Mouse (Mus musculus) midbrain, embryonic 11.5 days (tissue): ENCODE results near the gene Samd1. TPM values are rescaled to one million over a fixed set of nuclear protein-coding genes. Genes with fewer than 3 reads are reported as not detected.

Experiments used
- ATAC-seq: fragments of 200-750 bp; cut with Nextera tagmentation; 2 replicates; pipeline ENCODE4 v1.8.0; 2017; ENCODE audit warnings: moderate TSS enrichment, moderate library complexity; ENCODE audit not compliant: low FRiP score
- DNase-seq: peaks from one replicate; pipeline ENCODE4 v3.0.0; 2015; ENCODE audit warnings: low spot score; ENCODE audit errors: missing footprints
- H3K27ac ChIP-seq: fragments of 300-500 bp; sonication (generic); 2 replicates; pipeline ENCODE4 v1.5.1; 2014; ENCODE audit warnings: low read depth, low read length
- H3K27me3 ChIP-seq: fragments of 300-500 bp; sonication (generic); 2 replicates; pipeline ENCODE4 v1.6.1; 2014; ENCODE audit warnings: mild to moderate bottlenecking, low read length, moderate library complexity, mixed read lengths; ENCODE audit not compliant: control insufficient read depth, insufficient read depth
- H3K36me3 ChIP-seq: fragments of 300-500 bp; sonication (generic); 2 replicates; pipeline ENCODE4 v1.6.1; 2014; ENCODE audit warnings: mild to moderate bottlenecking, low read length, moderate library complexity, mixed read lengths; ENCODE audit not compliant: control insufficient read depth, insufficient read depth
- H3K4me1 ChIP-seq: fragments of 300-500 bp; sonication (generic); 2 replicates; pipeline ENCODE4 v1.6.1; 2014; ENCODE audit warnings: low read length; ENCODE audit not compliant: control insufficient read depth, insufficient read depth
- H3K4me2 ChIP-seq: fragments of 300-500 bp; sonication (generic); 2 replicates; pipeline ENCODE4 v1.6.1; 2014; ENCODE audit warnings: mild to moderate bottlenecking, moderate library complexity
- H3K4me3 ChIP-seq: fragments of 300-500 bp; sonication (generic); 2 replicates; pipeline ENCODE4 v1.5.1; 2014; ENCODE audit warnings: low read depth, low read length
- H3K9ac ChIP-seq: fragments of 300-500 bp; sonication (generic); 2 replicates; pipeline ENCODE4 v1.6.1; 2014; ENCODE audit warnings: low read length
- H3K9me3 ChIP-seq: fragments of 300-500 bp; sonication (generic); 2 replicates; pipeline ENCODE4 v1.6.1; 2016; ENCODE audit warnings: low read length; ENCODE audit not compliant: control insufficient read depth
- WGBS: fragments of 180-500 bp; shearing (Covaris S2); extraction: QIAGEN DNeasy Blood & Tissue Kit; methylation state at CpG from one replicate; pipeline ENCODE4 v1.1.7; 2014; 5-methylcytosine and 5-hydroxymethylcytosine counted together
- polyA plus RNA-seq: library from polyadenylated mRNA; unstranded; fragments of >200 nt; fragmentation: Nextera tagmentation; extraction: Ambion mirVana; gene quantifications from 2 replicates; pipeline ENCODE4 v1.2.1, GENCODE M21; 2014

Gene Samd1
- polyA plus RNA-seq, 1 experiment from 2014 or later: 12.8 TPM

- peaks cover 17% of the 10 kb centered on the region for H3K4me1 ChIP-seq
- peak; percentile 98 for DNase-seq
- H3K4me2 ChIP-seq: peak overlapping the region; percentile 83
- H3K9me3 ChIP-seq: no peaks in the 10 kb centered on the region
- peak overlapping the region; percentile 87 for H3K9ac ChIP-seq
- WGBS: 0% methylated on average over 48 of the region's 103 CpGs
- peak overlapping the region; percentile 80 for H3K4me3 ChIP-seq
- ATAC-seq: peak; percentile 83
- H3K27ac ChIP-seq: peak overlapping the region; percentile 94
- H3K27me3 ChIP-seq: peaks cover 24% of the 10 kb centered on the region
- peaks cover 6% of the 10 kb centered on the region; the same call in 1 of the 2 replicates for H3K36me3 ChIP-seq
Measured at GRCm38 (mm10) chr8:83996567-83997505, 636 bp upstream of the Samd1 start.

DNA sequence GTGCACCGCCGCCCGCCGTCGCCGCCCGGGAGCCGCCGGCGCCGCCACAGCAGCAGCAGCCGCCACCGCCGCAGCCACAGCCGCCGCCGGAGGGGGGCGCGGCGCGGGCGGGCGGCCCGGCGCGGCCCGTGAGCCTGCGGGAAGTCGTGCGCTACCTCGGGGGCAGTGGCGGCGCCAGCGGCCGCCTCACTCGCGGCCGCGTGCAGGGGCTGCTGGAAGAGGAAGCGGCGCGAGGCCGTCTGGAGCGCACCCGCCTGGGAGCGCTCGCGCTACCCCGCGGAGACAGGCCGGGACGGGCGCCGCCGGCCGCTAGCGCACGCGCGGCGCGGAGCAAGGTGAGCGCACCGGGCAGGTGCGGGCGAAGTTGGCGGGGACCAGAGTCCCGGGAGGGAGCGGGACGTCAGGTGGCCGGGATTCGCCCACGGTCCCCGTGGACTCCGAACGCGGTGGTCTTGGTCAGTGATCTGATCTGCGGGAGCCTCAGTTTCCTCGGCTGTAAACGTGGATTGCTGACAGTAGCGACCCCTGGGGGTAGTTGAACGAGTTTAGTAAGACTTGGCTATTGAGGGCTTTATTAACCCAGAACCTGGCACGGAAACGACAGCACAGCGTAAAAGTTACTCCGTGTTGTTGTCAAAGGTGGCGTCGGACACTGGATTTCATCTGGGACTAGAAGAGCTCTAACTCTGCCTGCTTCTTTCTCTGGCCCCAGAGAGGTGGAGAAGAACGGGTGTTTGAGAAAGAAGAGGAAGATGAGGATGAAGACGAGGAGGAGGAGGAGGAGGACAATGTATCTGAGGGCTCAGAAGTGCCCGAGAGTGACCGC lies 972 bp downstream of the Samd1 start:
- Histone ChIP-seq H3K27me3 (peaks cover 28% of the 10 kb centered on the region), H3K4me2 (peak overlapping the region; percentile 83), H3K36me3 (peaks cover 6% of the 10 kb centered on the region; the same call in 1 of the 2 replicates), H3K4me1 (peaks cover 17% of the 10 kb centered on the region), H3K9ac (peak overlapping the region; percentile 76), H3K4me3 (peak overlapping the region; percentile 80), H3K9me3 (no peaks in the 10 kb centered on the region), H3K27ac (peak overlapping the region; percentile 41)
- WGBS: under 1% methylated on average over 79 of the region's 92 CpGs
- peak; percentile 33 for ATAC-seq
- peak; percentile 97 for DNase-seq

DNA sequence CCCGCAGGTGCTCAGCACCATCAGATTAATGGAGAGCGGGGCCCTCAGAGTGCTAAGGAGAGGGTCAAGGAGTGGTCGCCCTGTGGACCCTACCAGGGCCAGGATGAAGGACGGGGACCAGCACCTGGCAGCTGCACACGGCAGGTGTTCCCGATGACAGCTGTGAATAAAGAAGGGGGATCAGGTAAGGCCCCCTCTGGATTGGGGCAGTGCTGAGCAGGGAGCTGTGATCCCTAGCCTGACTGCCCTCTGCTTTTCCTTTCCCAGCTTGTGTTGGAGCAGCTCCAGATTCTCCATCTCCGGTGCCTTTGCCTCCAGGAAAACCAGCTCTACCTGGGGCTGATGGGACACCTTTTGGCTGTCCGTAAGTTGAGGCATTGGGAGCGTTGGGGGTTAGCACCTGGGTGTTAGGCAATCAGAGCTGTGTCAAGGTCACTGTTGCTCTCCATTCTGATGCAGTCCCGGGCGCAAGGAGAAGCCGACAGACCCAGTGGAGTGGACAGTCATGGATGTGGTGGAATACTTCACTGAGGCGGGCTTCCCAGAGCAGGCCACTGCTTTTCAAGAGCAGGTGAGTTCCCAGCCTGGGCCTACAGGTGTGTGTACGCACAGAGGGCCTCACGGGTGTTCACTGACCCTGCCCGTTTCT lies 1.7 kb downstream of the Samd1 start:
- H3K36me3 ChIP-seq: peaks cover 6% of the 10 kb centered on the region; the same call in 1 of the 2 replicates
- H3K27ac ChIP-seq: no peak overlapping the region
- no peaks in the 10 kb centered on the region for H3K9me3 ChIP-seq
- H3K4me2 ChIP-seq: peak overlapping the region; percentile 83
- 67% methylated on average over 16 of the region's 16 CpGs for WGBS
- H3K27me3 ChIP-seq: peaks cover 28% of the 10 kb centered on the region
- peak overlapping the region; percentile 76 for H3K9ac ChIP-seq
- H3K4me3 ChIP-seq: peak overlapping the region; percentile 80
- ATAC-seq (no peak), DNase-seq (peak; percentile 86)
- H3K4me1 ChIP-seq: peaks cover 19% of the 10 kb centered on the region

DNA sequence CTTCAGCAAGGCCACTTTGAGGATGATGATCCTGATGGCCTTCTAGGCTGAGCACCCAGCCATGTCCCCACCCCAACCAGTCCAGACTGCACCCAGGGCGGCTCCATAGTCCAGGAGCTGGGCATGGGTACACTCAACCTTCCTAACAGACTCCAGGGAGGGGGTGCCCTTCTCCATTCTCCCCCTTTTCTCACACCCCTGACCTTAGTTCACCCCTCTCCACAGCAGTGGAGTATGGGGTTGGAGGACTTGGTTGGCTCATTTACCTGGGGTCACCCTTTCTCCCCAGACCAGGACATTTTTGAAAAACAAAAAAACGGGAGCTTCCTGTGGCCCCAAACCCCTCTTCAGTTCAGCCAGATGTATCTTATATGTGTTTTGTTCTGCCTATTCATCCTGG lies 2.4 kb downstream of the Samd1 start:
- Histone ChIP-seq H3K4me3 (no peak overlapping the region; the same call in 1 of the 2 replicates), H3K36me3 (peaks cover 5% of the 10 kb centered on the region; the same call in 1 of the 2 replicates), H3K9me3 (no peaks in the 10 kb centered on the region), H3K4me2 (no peak overlapping the region), H3K27me3 (peaks cover 28% of the 10 kb centered on the region), H3K4me1 (peaks cover 22% of the 10 kb centered on the region), H3K27ac (no peak overlapping the region), H3K9ac (no peak overlapping the region)
- DNase-seq: no peak
- 89% methylated on average over 2 of the region's 2 CpGs for WGBS
- no peak for ATAC-seq

- peaks cover 28% of the 10 kb centered on the region for H3K27me3 ChIP-seq
- DNase-seq: peak; percentile 90
- H3K9me3 ChIP-seq: no peaks in the 10 kb centered on the region
- H3K9ac ChIP-seq: peak within 1 kb of the TSS; percentile 17; the same call in 1 of the 2 replicates
- H3K27ac ChIP-seq: no peak within 1 kb of the TSS
- 15% methylated on average over 60 of the region's 61 CpGs for WGBS
- H3K4me1 ChIP-seq: peaks cover 22% of the 10 kb centered on the region
- H3K4me2 ChIP-seq: peak within 1 kb of the TSS; percentile 12; the same call in 1 of the 2 replicates
- 0 out of 2 replicates have a peak within 1 kb of the TSS, but pooled peaks have one; percentile 4 for H3K4me3 ChIP-seq
- ATAC-seq: no peak
- peaks cover 4% of the 10 kb centered on the region; the same call in 1 of the 2 replicates for H3K36me3 ChIP-seq
Measured at GRCm38 (mm10) chr8:84001281-84002000, 4.0 kb downstream of the Samd1 start, which contains the start of gene 1700067K01Rik. 1700067K01Rik (plus strand) TSS chr8:84001502.

GRCm38 (mm10) chr8:84002957-84003611 lies 5.6 kb downstream of the Samd1 start:
- DNase-seq: no peak
- Histone ChIP-seq H3K9me3 (no peaks in the 10 kb centered on the region), H3K9ac (no peak overlapping the region), H3K4me1 (peaks cover 22% of the 10 kb centered on the region), H3K36me3 (peaks cover 4% of the 10 kb centered on the region; the same call in 1 of the 2 replicates), H3K27me3 (peaks cover 28% of the 10 kb centered on the region), H3K27ac (no peak overlapping the region), H3K4me2 (no peak overlapping the region), H3K4me3 (no peak overlapping the region)
- ATAC-seq: no peak
- WGBS: 55% methylated on average over 12 of the region's 12 CpGs

GRCm38 (mm10) chr8:84003612-84004246 lies 6.3 kb downstream of the Samd1 start:
- Histone ChIP-seq H3K27me3 (peaks cover 28% of the 10 kb centered on the region), H3K27ac (no peak overlapping the region), H3K9me3 (no peaks in the 10 kb centered on the region), H3K36me3 (peaks cover 4% of the 10 kb centered on the region; the same call in 1 of the 2 replicates), H3K9ac (no peak overlapping the region), H3K4me3 (peak overlapping the region; percentile 51; the same call in 1 of the 2 replicates), H3K4me2 (peak overlapping the region; percentile 72), H3K4me1 (peaks cover 19% of the 10 kb centered on the region)
- ATAC-seq: no peak
- no peak for DNase-seq
- 71% methylated on average over 6 of the region's 6 CpGs for WGBS
